Mouse (Mus musculus) MEL (cell line): ENCODE measurements at regions not wholly inside any gene's neighbourhood (a gene's known extent, or its start where the extent isn't known, plus 50 kb on each side); places are given as distances from the start of the nearest gene placed in this dataset.

Source experiments
- DNase-seq: peaks from one replicate; pipeline ENCODE4 v3.0.0; 2011; ENCODE audit warnings: low read depth, low spot score
- H3K27ac ChIP-seq: 2 replicates; pipeline ENCODE4 v1.5.1; 2012; ENCODE audit warnings: low read depth, mild to moderate bottlenecking, control low read depth, low read length, moderate library complexity; ENCODE audit not compliant: control insufficient read depth
- H3K27me3 ChIP-seq, 2 experiments: fragments of 150-350 bp in 1 of 2; sonication (generic) in 1 of 2; 2 replicates each; pipeline ENCODE4 v1.6.1; 2012; ENCODE audit warnings: low read length in 2 of 2, mild to moderate bottlenecking in 2 of 2, improper control_type of control experiment in 1 of 2, moderate library complexity in 1 of 2; ENCODE audit not compliant: insufficient read depth in 2 of 2, control insufficient read depth in 1 of 2
- H3K36me3 ChIP-seq, 2 experiments: 2 replicates each; pipeline ENCODE4 v1.6.1; 2012 to 2014; ENCODE audit warnings: low read length in 2 of 2, improper control_type of control experiment in 1 of 2, inconsistent platforms in 1 of 2, mild to moderate bottlenecking in 1 of 2; ENCODE audit not compliant: insufficient read depth in 2 of 2, control insufficient read depth in 1 of 2
- H3K4me1 ChIP-seq, 2 experiments: fragments of 150-350 bp in 1 of 2; sonication (generic) in 1 of 2; 2 replicates each; pipeline ENCODE4 v1.6.1; 2012; ENCODE audit warnings: low read length in 2 of 2, improper control_type of control experiment in 1 of 2, mild to moderate bottlenecking in 1 of 2; ENCODE audit not compliant: insufficient read depth in 2 of 2, control insufficient read depth in 1 of 2
- H3K4me3 ChIP-seq, 2 experiments: fragments of 150-350 bp in 1 of 2; sonication (generic) in 1 of 2; 2 replicates each; pipeline ENCODE4 v1.5.1; 2012; ENCODE audit warnings: low read depth in 2 of 2, low read length in 2 of 2, mild to moderate bottlenecking in 2 of 2, moderate library complexity in 2 of 2, control low read depth in 1 of 2, improper control_type of control experiment in 1 of 2; ENCODE audit not compliant: control insufficient read depth in 1 of 2, insufficient read depth in 1 of 2
- H3K79me2 ChIP-seq: 2 replicates; pipeline ENCODE4 v1.6.1; 2012; ENCODE audit warnings: mild to moderate bottlenecking, low read length, moderate library complexity; ENCODE audit not compliant: control insufficient read depth, poor library complexity, insufficient read depth
- H3K9ac ChIP-seq: 2 replicates; pipeline ENCODE4 v1.6.1; 2012; ENCODE audit warnings: low read depth, mild to moderate bottlenecking, control low read depth, low read length, moderate library complexity; ENCODE audit not compliant: control insufficient read depth, poor library complexity, severe bottlenecking
- H3K9me3 ChIP-seq: fragments of 150-350 bp; sonication (generic); replicated peaks from 2 replicates; pipeline ENCODE4 v1.6.1; 2012; ENCODE audit warnings: mild to moderate bottlenecking, low read length, improper control_type of control experiment, moderate library complexity; ENCODE audit not compliant: insufficient read depth
- BHLHE40 ChIP-seq: IDR thresholded peaks from 2 replicates; pipeline ENCODE4 v1.6.1; 2012; ENCODE audit warnings: low read depth, mild to moderate bottlenecking, inconsistent platforms, low read length, improper control_type of control experiment, borderline replicate concordance
- CHD1 ChIP-seq: IDR thresholded peaks from 2 replicates; pipeline ENCODE4 v1.6.1; 2012; ENCODE audit warnings: low read depth, mild to moderate bottlenecking, inconsistent platforms, low read length, improper control_type of control experiment
- CTCF ChIP-seq, 3 experiments: IDR thresholded peaks in 2 of 3; conservative IDR thresholded peaks in 1 of 3; 2 replicates each; pipeline ENCODE4 v1.5.1; 2011 to 2012; ENCODE audit warnings: low read length in 3 of 3, low read depth in 2 of 3, mild to moderate bottlenecking in 2 of 3, improper control_type of control experiment in 1 of 3, inconsistent platforms in 1 of 3, mixed read lengths in 1 of 3, moderate library complexity in 1 of 3; ENCODE audit not compliant: control insufficient read depth in 1 of 3, insufficient read depth in 1 of 3, poor library complexity in 1 of 3, severe bottlenecking in 1 of 3
- ELF1 ChIP-seq: IDR thresholded peaks from 2 replicates; pipeline ENCODE4 v1.6.1; 2014; ENCODE audit warnings: low read depth, mild to moderate bottlenecking, inconsistent platforms, low read length, improper control_type of control experiment, moderate library complexity
- ETS1 ChIP-seq: IDR thresholded peaks from 2 replicates; pipeline ENCODE4 v1.6.1; 2012; ENCODE audit warnings: low read depth, mild to moderate bottlenecking, inconsistent platforms, low read length, improper control_type of control experiment, moderate library complexity
- GATA1 ChIP-seq: IDR thresholded peaks from 2 replicates; pipeline ENCODE4 v1.6.1; 2011; ENCODE audit warnings: low read depth, low read length, improper control_type of control experiment
- JUND ChIP-seq: IDR thresholded peaks from 2 replicates; pipeline ENCODE4 v1.6.1; 2011; ENCODE audit warnings: low read depth, mild to moderate bottlenecking, improper control_type of control experiment, low read length
- KAT2A ChIP-seq: conservative IDR thresholded peaks from 2 replicates; pipeline ENCODE4 v1.6.1; 2012; ENCODE audit warnings: low read depth, low read length, improper control_type of control experiment, inconsistent platforms
- MAFK ChIP-seq: IDR thresholded peaks from 2 replicates; pipeline ENCODE4 v1.6.1; 2011; ENCODE audit warnings: low read depth, mild to moderate bottlenecking, low read length, improper control_type of control experiment, borderline replicate concordance
- MAX ChIP-seq: IDR thresholded peaks from 2 replicates; pipeline ENCODE4 v1.6.1; 2011; ENCODE audit warnings: low read length, improper control_type of control experiment
- MAZ ChIP-seq: IDR thresholded peaks from 2 replicates; pipeline ENCODE4 v1.6.1; 2012; ENCODE audit warnings: low read depth, mild to moderate bottlenecking, inconsistent platforms, low read length, improper control_type of control experiment
- MEF2A ChIP-seq: IDR thresholded peaks from 2 replicates; pipeline ENCODE4 v1.6.1; 2014; ENCODE audit warnings: low read depth, mild to moderate bottlenecking, inconsistent platforms, low read length, improper control_type of control experiment; ENCODE audit not compliant: poor library complexity, insufficient replicate concordance, severe bottlenecking; ENCODE audit errors: extremely low read depth
- MYB ChIP-seq: IDR thresholded peaks from 2 replicates; pipeline ENCODE4 v1.6.1; 2011; ENCODE audit warnings: mild to moderate bottlenecking, low read depth, low read length, improper control_type of control experiment
- POLR2A ChIP-seq, 2 experiments: IDR thresholded peaks; 2 replicates each; pipeline ENCODE4 v1.6.1; 2011 to 2012; ENCODE audit warnings: low read length in 2 of 2, mild to moderate bottlenecking in 2 of 2, control low read depth in 1 of 2, improper control_type of control experiment in 1 of 2, low read depth in 1 of 2, moderate library complexity in 1 of 2; ENCODE audit not compliant: control insufficient read depth in 1 of 2, insufficient read depth in 1 of 2, poor library complexity in 1 of 2
- RCOR1 ChIP-seq: IDR thresholded peaks from 2 replicates; pipeline ENCODE4 v1.6.1; 2012; ENCODE audit warnings: low read depth, mild to moderate bottlenecking, inconsistent platforms, low read length, improper control_type of control experiment
- SIN3A ChIP-seq: IDR thresholded peaks from 2 replicates; pipeline ENCODE4 v1.6.1; 2012; ENCODE audit warnings: low read length, improper control_type of control experiment, inconsistent platforms
- TBP ChIP-seq: IDR thresholded peaks from 2 replicates; pipeline ENCODE4 v1.8.0; 2011; ENCODE audit warnings: low read depth, low read length, improper control_type of control experiment
- ZMIZ1 ChIP-seq: IDR thresholded peaks from 2 replicates; pipeline ENCODE4 v1.6.1; 2012; ENCODE audit warnings: low read depth, mild to moderate bottlenecking, inconsistent platforms, low read length, improper control_type of control experiment, moderate library complexity
- ZNF384 ChIP-seq: IDR thresholded peaks from 2 replicates; pipeline ENCODE4 v1.6.1; 2012; ENCODE audit warnings: low read depth, mild to moderate bottlenecking, inconsistent platforms, low read length, improper control_type of control experiment

DNA sequence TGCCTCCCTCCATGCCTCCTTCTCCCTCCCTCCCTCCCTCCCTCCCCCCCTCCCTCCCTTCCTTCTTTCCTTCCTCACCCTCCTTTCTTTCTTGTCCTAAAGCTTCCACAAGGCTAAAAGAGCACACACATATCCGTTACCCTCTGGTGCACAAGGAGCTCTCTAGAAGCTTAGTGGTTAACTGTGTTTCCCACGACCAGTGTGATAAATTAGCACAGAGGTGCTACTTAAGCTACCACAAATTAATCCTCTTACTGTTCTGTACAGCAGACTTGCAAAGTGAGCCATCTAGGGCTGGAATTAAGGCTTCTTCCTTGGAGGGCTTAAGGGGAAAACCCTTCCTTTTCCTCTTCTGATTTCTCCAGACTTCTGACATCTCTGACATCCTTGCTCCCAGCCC lies 92.8 kb upstream of the Nxt1 start (continued):
- TF ChIP-seq MEF2A, result no peak
- TF ChIP-seq JUND, result no peak
- TF ChIP-seq ZNF384, result no peak
- no peak for TF ChIP-seq ELF1
- TF ChIP-seq MYB, result no peak

DNA sequence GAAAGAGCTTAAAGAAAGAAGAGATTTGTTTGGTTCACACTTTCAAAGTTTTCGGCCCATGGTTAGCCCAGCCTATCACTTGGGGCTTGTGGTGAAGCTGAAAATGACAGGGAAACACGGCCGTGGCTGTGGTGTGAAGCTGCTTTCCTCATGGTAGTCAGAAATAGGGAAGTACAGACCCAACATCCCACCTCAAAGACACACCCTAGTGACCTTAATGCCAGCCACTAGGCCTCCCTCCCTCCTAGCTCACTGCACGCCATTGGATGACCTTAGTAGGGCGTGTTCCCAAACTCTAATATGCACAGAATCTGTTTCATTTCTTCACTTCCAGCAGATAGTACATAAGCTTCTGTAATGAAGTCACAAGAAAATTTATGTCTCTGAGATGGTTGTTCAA lies 93.4 kb upstream of the Nxt1 start:
- Histone ChIP-seq H3K27ac (no peak overlapping the region), H3K4me1 (no peaks in the 10 kb centered on the region)
- no peak for DNase-seq

DNA sequence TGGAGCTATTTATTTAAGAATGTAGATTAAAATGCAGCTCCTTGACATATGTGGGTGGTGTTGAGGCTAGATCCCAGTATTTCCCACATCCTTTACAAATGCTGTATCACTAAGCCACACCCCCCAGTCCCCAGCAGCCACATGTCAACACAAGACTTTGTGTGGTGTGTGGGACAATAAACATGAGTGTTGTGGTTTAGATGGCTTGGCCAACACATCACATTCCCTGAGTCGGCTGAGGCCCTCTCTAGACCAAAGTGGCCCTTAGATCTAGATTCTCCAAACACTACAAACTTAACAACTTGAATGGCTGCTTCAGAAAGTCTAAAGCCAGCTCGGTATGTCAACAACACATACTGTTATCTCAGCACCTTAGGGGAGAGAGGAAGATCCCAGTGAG lies 94.2 kb upstream of the Nxt1 start:
- Histone ChIP-seq H3K4me1 (no peaks in the 10 kb centered on the region), H3K36me3 (no peaks in the 10 kb centered on the region), H3K4me3 (no peak overlapping the region), H3K27ac (no peak overlapping the region), H3K9ac (no peak overlapping the region), H3K9me3 (no peaks in the 10 kb centered on the region), H3K27me3 (no peaks in the 10 kb centered on the region), H3K79me2 (no peaks in the 10 kb centered on the region)
- no peak for DNase-seq
- TF ChIP-seq MYB, result no peak
- TF ChIP-seq RCOR1, result no peak

More for the DNA sequence above, 93.4 kb upstream of the Nxt1 start:
- Histone ChIP-seq H3K27me3 (no peaks in the 10 kb centered on the region), H3K79me2 (no peaks in the 10 kb centered on the region), H3K9ac (no peak overlapping the region), H3K4me3 (no peak overlapping the region), H3K36me3 (no peaks in the 10 kb centered on the region), H3K9me3 (no peaks in the 10 kb centered on the region)
- TF ChIP-seq MYB (no peak), ELF1 (no peak), CHD1 (no peak), MAFK (no peak), KAT2A (no peak), CTCF (IDR thresholded peaks at IDR 0.05 in 2 of 3, conservative IDR thresholded peaks at IDR 0.05 in 1 of 3; ENCODE audit: control insufficient read depth in 1 of 3, insufficient read depth in 1 of 3, low read depth in 2 of 3, low read length in 3 of 3, poor library complexity in 1 of 3, severe bottlenecking in 1 of 3) (no peak), ZNF384 (no peak), JUND (no peak), POLR2A (IDR thresholded peaks at IDR 0.05; ENCODE audit: control insufficient read depth in 1 of 2, insufficient read depth in 1 of 2, low read depth in 1 of 2, low read length in 2 of 2, poor library complexity in 1 of 2) (no peak), SIN3A (no peak), BHLHE40 (no peak), ZMIZ1 (no peak), MAX (no peak), GATA1 (no peak), ETS1 (no peak), MAZ (no peak), TBP (no peak)
